Mouse (Mus musculus) gastrocnemius, adult 8-10 months (tissue): ENCODE results near the gene Mien1. TPM values are rescaled to one million over a fixed set of nuclear protein-coding genes. Genes with fewer than 3 reads are reported as not detected.

ENCODE experiments used
- DNase-seq, 2 experiments: peaks; one replicate each; pipeline ENCODE4 v3.0.0; 2022; ENCODE audit warnings: low spot score in 2 of 2
- total RNA-seq, 4 experiments: library from RNA; stranded (reverse); gene quantifications; 2 replicates each; pipeline ENCODE4 v1.2.4; 2022

The Mien1 gene
- total RNA-seq, 4 experiments from 2014 or later: 34.5 to 41.7 (median 37.7) TPM

GRCm38 (mm10) chr11:98388282-98388681 is 50.5 kb downstream of the Mien1 start:
- no peak for DNase-seq

Other genes with a start within 250 kb of the Mien1 start
- 10 to 100 TPM; 21.4 to 28.2 (median 25.6) TPM for gene Med1, start 245.7 kb downstream of the Mien1 start, total RNA-seq
- gene Cdk12, start 235.9 kb downstream of the Mien1 start, total RNA-seq: 10 to 100 TPM; 10.5 to 15.2 (median 11.3) TPM
- not detected for gene Neurod2, start 109.3 kb downstream of the Mien1 start, total RNA-seq
- gene Ppp1r1b, start 90.6 kb downstream of the Mien1 start, total RNA-seq: under 1 TPM in 3 of 4 experiments, not detected in 1; 0.27 to 0.90 (median 0.44) TPM
- gene Stard3, start 80.6 kb downstream of the Mien1 start, total RNA-seq: 10 to 100 TPM; 12.0 to 18.2 (median 13.9) TPM
- gene Tcap, start 55.2 kb downstream of the Mien1 start, total RNA-seq: 1,000 to 10,000 TPM; 3,817 to 5,138 (median 4,616) TPM
- 1 to 10 TPM; 2.7 to 6.6 (median 3.8) TPM for gene Pnmt, start 52.5 kb downstream of the Mien1 start, total RNA-seq
- gene Pgap3, start 38.5 kb downstream of the Mien1 start, total RNA-seq: 1 to 10 TPM; 1.8 to 2.5 (median 2.2) TPM
- 1 to 10 TPM; 1.3 to 1.5 (median 1.4) TPM for gene Erbb2, start 26.5 kb downstream of the Mien1 start, total RNA-seq
- under 1 TPM in 2 of 4 experiments, not detected in 2; 0.11 to 0.29 TPM for gene Grb7, start 7.4 kb upstream of the Mien1 start, total RNA-seq
- gene Ikzf3, start 107.0 kb upstream of the Mien1 start, total RNA-seq: not detected
- not detected for gene Zpbp2, start 112.1 kb upstream of the Mien1 start, total RNA-seq
- gene Ormdl3, start 148.4 kb upstream of the Mien1 start, total RNA-seq: 10 to 100 TPM; 26.7 to 31.9 (median 28.4) TPM
- gene Lrrc3c, start 159.3 kb upstream of the Mien1 start, total RNA-seq: not detected
- gene Gm12355, start 186.7 kb upstream of the Mien1 start, total RNA-seq: 1 to 10 TPM; 5.1 to 6.1 (median 5.4) TPM
- 10 to 100 TPM in 1 of 4 experiments, 1 to 10 TPM in 3; 5.5 to 18.2 (median 8.3) TPM for gene Gsdma3, start 187.4 kb upstream of the Mien1 start, total RNA-seq
- gene Gsdma2, start 207.8 kb upstream of the Mien1 start, total RNA-seq: under 1 TPM in 3 of 4 experiments, not detected in 1; 0.24 to 0.51 (median 0.25) TPM
- gene Gsdma, start 225.4 kb upstream of the Mien1 start, total RNA-seq: 1 to 10 TPM in 1 of 4 experiments, under 1 TPM in 3; 0.24 to 1.4 (median 0.85) TPM
- gene Psmd3, start 243.6 kb upstream of the Mien1 start, total RNA-seq: 100 to 1,000 TPM; 104 to 107 (median 104) TPM